Mouse (Mus musculus) adrenal gland, postnatal 10 days (tissue): ENCODE results near the gene Gca. TPM values are rescaled to one million over a fixed set of nuclear protein-coding genes. Genes with fewer than 3 reads are reported as not detected.

Source experiments
- DNase-seq: peaks from one replicate; pipeline ENCODE4 v3.0.0; 2021; ENCODE audit warnings: mixed read lengths
- long read RNA-seq, 2 experiments: library from polyadenylated mRNA; stranded (forward); transcript quantifications; one replicate each; pipeline ENCODE4 v2.0.0; 2021
- total RNA-seq, 2 experiments: library from RNA; stranded (reverse); gene quantifications; 2 replicates each; pipeline ENCODE4 v1.2.3; 2021

Gene Gca
- total RNA-seq: 1 to 10 TPM; 1.1 to 2.8 TPM
- long read RNA-seq, experiment 1, partial matches to known transcripts: 0 of 2 reads
- long read RNA-seq, experiment 1, other reads (novel, unspliced or antisense): 1 of 2 reads
- long read RNA-seq, experiment 2, transcript Gca-201 (8 exons, 3,330 nt): major isoform, 6 of 8 reads
- long read RNA-seq, experiment 2, partial matches to known transcripts: 0 of 8 reads
- long read RNA-seq, experiment 2, other reads (novel, unspliced or antisense): 2 of 8 reads

GRCm38 (mm10) chr2:62664135-62664670 is at the start of gene Gca:
Gene Gca, plus strand, starts transcription at chr2:62664285.
- peak; percentile 87 for DNase-seq

DNA sequence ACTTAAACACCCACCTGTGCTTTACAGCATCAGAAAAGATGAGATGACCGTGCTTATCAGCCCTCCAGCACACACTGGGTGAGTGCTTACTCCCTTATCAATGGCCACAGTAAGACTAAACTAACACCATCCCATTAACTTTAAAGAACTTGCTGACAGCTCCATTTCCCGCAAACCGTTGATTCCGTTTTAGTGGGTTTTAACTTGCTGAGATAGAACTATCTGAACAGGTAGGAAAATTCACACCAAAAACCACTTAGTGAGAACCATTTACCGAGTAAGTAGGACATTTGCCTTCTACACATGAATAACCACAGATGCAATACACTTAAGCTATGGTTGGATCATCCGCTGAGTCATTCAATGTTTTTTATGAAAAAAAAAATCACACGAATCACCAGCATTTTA is 45.1 kb upstream of the Gca start:
- no peak for DNase-seq

DNA sequence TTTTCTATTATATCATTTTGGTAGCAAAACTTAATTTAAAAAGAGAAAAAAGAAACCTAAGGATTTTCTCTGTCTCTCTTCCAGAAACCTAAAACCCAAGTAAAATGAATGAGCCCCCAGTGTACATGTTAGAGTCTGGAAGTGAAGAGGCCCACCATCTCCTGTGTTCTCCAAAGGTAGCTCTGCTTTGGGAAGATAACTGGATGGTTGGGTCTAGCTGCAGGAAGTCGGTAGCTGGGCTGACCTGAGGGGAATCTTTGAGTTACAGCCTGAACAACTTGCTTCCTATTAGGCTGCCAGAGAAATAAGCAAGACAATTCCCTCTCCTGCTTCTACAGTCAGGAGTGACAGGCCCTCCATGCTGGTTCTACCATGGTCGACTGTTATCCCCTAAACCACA is 44.4 kb upstream of the Gca start:
- DNase-seq: no peak

DNA sequence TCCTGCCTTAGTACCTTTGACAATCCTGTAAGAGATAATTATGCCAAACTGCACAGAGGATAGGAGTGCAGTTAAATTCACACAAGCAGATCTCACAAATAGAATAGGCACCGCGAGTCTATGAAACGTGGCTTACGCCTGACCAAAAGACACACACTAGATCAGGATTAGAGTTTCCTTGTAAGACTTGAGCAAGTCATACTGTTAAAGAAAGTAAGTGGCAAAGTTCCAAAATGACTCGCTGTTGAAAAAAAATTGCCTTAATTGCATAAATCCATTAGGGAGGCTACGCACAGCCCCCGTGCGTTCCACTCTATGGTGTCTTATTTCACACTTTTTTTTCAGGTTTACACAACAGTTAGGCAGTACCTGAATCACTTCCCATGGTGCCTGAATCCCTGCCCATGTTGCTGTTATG is 41.1 kb upstream of the Gca start:
- DNase-seq: no peak

- no peak for DNase-seq
Measured at GRCm38 (mm10) chr2:62627728-62628127, 36.4 kb upstream of the Gca start.

- DNase-seq: no peak
Measured at GRCm38 (mm10) chr2:62628356-62628755, 35.7 kb upstream of the Gca start.

DNA sequence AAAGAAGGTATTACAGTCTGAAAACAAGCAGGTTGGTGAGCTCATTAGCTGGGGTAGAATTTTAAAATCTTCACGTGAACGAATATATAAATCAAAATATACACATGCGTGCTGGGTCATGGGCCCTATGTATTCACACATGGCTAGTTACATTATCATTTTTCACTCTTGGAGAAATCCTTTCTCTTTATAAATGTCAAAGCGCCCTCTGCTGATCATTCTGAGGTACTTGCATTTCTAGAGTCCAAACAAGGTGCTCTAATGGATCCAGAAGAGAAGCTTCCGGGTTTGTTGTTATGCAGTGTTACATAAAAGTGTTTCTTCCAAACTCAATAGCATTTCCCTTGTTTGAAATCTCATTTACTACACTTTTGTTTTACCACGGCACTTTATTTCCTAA is 33.6 kb upstream of the Gca start:
- DNase-seq: no peak

DNA sequence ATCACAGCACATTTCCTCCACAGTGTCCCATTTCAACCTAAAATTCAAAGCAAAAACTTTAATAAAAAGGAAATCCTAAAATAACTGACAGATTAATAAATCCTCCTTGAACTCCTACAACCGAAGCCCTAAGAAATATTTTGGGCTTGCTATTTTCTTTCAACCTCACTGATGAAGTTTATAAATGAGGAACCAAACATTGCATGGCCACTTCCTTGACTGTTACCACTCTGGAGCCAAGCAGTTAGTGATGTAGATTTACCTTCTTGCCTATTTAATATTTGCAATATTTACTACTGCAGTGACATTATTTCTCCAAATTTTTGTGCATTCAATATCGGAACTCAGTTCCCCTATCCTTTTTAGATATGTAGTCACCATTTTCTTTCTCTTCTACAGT is 24.2 kb upstream of the Gca start:
- DNase-seq: no peak

GRCm38 (mm10) chr2:62643405-62644305 is 20.4 kb upstream of the Gca start:
- peak; percentile 69 for DNase-seq

DNA sequence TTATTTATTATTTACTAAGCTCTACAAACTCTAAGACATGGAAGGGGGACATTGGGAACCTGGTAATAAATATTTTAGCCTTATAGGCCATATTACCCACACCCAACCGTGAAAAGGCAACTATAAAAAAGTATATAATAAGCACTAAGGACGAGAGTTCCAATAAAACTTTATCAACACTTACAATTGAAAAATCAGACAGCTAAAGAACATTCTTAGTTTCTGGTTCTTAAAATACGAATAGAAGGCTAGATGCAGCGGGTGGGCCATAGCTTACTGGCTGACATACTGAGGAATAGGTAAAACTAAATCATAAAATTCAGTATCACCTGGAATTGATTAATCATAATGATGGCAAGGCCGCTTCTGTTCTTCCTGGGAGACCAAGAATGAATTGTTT is 19.2 kb upstream of the Gca start:
- no peak for DNase-seq

- peak; percentile 31 for DNase-seq
Measured at GRCm38 (mm10) chr2:62645475-62645874, 18.6 kb upstream of the Gca start.

GRCm38 (mm10) chr2:62646014-62646645 is 18.0 kb upstream of the Gca start, which contains the start of gene Ifih1:
Gene Ifih1, minus strand, starts transcription at chr2:62646255.
- peak; percentile 80 for DNase-seq

DNA sequence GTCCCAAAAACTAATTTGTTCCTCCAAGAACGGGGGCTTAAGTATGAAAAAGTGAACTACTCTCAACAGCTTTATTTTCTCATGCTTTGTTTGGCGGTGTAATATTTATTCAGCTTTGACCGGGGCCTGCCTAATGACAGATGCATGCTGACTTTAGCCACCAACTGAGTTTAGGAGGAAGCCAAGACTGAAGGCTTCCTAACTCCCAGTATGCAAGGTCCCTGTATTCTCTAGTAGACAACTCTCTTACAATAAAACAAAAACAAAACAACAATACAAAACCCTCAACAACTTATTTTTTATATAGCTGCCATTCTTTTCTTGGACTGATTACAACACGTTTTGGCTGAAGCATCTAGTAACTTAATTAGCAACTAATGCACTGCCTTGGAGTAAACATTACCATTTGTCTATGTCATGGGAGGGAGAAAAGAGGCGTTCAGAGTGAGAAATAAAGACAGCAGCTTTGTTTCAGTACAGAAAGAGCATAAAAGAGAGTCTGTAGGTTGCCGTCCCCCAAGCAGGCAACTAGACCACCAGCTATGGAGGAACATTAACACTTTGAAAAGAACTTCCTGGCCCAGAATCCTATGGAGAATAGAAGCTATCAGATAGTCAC is 17.3 kb upstream of the Gca start:
- no peak for DNase-seq

DNA sequence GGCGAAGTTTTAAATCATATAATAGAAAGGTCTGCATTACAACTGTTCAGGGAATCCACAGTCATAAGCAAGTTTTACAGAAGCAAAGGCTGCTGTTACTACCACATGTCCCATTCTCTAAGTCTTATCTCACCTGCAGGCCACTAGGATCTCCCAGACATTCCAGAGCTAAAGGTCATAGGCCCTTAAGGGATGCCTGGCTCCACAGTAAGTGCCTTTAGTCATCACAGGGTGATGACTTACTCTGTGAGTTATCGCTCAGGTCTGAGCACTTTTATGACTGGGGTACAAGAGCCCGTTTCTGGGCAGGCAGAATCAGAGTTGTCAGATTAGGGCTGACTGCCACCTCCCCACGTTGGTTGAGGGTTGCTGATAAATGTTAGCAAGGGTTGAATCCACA is 12.2 kb upstream of the Gca start:
- no peak for DNase-seq

- DNase-seq: no peak
Measured at GRCm38 (mm10) chr2:62652466-62652865, 11.6 kb upstream of the Gca start.

DNA sequence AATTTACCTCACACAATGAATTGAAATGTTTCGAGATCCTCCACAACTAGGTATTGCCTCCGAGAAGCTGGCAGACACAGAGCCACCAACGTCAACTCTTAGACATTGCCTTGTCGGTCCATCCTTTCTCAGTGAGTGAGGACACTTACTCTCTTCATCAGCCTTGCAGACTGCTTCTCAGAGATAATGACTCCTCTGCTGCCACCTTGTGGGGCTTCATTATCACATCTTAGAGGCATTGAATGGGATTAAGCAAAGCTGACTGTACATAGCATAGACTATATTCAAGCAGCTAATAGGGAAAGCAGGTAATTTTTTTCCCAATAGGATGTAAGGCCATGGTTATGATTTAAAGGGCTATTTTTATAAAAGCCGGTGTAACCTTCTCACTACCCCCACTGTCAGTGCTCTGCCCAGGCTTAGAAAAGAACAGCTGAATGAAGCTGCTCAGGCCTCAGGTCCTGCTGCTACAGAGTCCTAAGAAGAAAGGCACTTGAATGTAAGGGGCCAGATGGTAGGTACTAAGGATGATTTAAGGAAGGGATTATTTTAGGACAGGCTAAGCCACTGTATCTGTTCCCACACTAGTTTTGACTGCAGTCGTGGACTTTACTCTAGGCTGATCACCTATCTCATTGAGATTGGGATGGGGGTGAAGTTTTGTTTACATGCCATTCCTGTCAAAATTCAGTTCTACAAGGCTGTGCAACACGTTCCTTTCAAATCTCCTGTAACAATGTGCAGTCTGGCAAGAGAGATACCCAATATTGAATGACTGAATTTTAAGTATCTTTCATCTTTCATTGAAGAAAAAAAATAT is 9.4 kb upstream of the Gca start:
- DNase-seq: peak; percentile 66

DNA sequence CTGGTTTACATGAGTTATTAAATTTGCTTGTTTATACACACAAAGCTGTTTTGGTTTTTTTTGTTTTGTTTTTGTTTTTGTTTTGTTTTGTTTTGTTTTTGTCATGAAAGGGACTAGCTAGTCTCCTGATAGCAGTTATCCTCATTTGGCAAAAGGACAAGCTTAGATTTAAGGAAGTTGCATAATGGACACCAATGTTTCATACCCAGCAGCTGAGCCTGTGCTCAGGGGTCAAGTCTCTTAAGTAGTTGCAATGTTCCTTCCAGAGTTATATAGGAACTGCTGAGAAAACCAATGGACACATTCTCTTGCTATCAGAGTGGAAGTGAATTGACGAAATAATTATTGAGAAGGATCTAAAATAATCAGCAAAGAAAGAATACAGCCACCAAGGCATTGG is 8.0 kb upstream of the Gca start:
- DNase-seq: no peak

DNA sequence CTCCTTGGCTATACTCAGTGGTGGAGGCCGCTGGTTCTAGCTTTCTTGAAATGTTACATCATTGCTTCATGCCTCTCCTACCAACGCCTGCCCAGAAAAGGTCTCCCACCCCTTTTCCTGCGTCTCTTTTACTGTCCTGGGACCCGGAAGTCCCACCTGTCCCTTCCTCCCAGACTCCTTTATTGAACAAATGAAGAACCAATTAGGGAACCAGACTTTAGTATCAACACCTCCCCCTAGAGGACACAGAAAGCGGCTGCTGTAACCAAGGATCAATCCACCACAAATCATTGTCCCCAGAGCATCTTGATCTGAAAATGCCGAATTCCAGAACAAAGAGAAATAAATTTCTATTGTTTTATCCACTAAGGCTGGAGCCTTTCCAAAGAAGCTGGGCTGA is 3.5 kb upstream of the Gca start:
- DNase-seq: no peak

DNA sequence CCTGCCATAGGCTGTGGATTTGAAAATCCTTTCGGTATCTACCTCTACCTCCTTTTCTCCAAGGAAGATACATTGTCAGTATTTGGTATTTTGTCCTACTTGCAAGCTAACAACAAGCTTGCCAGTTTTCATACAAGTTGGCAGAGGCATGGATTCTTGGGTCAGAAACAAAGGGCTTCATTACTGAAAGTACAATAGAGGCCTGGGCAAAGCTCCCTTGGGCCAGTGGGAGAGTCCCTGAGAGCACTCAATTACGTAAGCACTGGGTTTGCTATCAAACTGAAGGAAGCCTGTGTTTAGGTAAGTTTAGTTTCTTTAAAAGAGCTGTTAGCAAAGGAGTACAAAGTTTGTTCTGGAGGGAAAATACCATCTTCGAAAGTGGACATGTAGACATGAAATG is 1.5 kb upstream of the Gca start:
- DNase-seq: no peak

DNA sequence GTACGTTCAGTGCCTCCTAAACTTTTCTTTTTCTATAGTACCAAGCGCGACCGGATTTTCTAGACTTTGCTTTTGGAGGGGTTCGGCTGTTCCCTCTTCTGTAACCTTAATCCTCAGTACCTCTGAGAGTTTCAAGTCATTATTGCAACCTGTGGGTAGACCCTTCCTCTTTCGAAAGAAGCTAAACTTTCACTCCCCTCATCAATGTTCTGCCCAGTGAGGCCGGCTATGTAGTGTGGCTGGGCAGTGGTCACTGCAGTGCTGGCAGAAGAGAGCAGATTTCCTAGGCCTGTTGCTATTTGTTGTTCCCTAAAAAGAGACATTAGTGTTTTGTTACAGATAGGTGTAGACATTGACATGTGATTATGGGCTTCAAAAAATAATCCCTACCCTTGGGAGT is 754 bp downstream of the Gca start:
- no peak for DNase-seq

GRCm38 (mm10) chr2:62665536-62665935 is 1.5 kb downstream of the Gca start:
- DNase-seq: no peak

GRCm38 (mm10) chr2:62669848-62670247 is 5.8 kb downstream of the Gca start:
- no peak for DNase-seq
